Mouse (Mus musculus): ENCODE measurements around the gene Olfr1104. TPM values are rescaled to one million over a fixed set of nuclear protein-coding genes. Genes with fewer than 3 reads are reported as not detected.

Olfr1104 gene
- not detected in 2 replicates for polyA plus RNA-seq (2012; rRNA removed)

GRCm38 (mm10) chr2:87026980-87027379 is at the start of gene Olfr1104:
Olfr1104 (minus strand) TSS chr2:87027080.

GRCm38 (mm10) chr2:87075717-87076116 is 48.8 kb upstream of the Olfr1104 start, which contains the start of gene Olfr1107:
Olfr1107 (minus strand) TSS chr2:87075817.

GRCm38 (mm10) chr2:87052173-87052572 is 25.3 kb upstream of the Olfr1104 start, which contains the start of gene Olfr1106:
Olfr1106 (minus strand) TSS chr2:87052273.

GRCm38 (mm10) chr2:87036431-87036830 is 9.6 kb upstream of the Olfr1104 start, which contains the start of gene Olfr1105:
Olfr1105 (minus strand) TSS chr2:87036531.

GRCm38 (mm10) chr2:86998098-86998497 is 28.8 kb downstream of the Olfr1104 start, which contains the start of gene Olfr1102:
Olfr1102 (plus strand) TSS chr2:86998398.

GRCm38 (mm10) chr2:86991121-86991520 is 35.8 kb downstream of the Olfr1104 start, which contains the start of gene Olfr1101:
Olfr1101 (minus strand) TSS chr2:86991221.

GRCm38 (mm10) chr2:86979854-86980253 is 47.0 kb downstream of the Olfr1104 start, which contains the start of gene Olfr1100:
Olfr1100 (minus strand) TSS chr2:86979954.

Other genes starting within 250 kb of the Olfr1104 start
- not detected in 2 replicates for gene Olfr1093, start 244.6 kb downstream of the Olfr1104 start, polyA plus RNA-seq (2012; rRNA removed)
- not detected in 2 replicates for gene Olfr141, start 217.1 kb downstream of the Olfr1104 start, polyA plus RNA-seq (2012; rRNA removed)
- gene Olfr1094, start 202.4 kb downstream of the Olfr1104 start, polyA plus RNA-seq (2012; rRNA removed), result not detected in 2 replicates
- gene Olfr1095, start 175.4 kb downstream of the Olfr1104 start, polyA plus RNA-seq (2012; rRNA removed), result not detected in 2 replicates
- not detected in 2 replicates for gene Gm13723, start 152.3 kb downstream of the Olfr1104 start, polyA plus RNA-seq (2012; rRNA removed)
- not detected in 2 replicates for gene Olfr1097, start 134.9 kb downstream of the Olfr1104 start, polyA plus RNA-seq (2012; rRNA removed)
- not detected in 2 replicates for gene Olfr1098, start 102.5 kb downstream of the Olfr1104 start, polyA plus RNA-seq (2012; rRNA removed)
- not detected in 2 replicates for gene Olfr1099, start 66.4 kb downstream of the Olfr1104 start, polyA plus RNA-seq (2012; rRNA removed)
- not detected in 2 replicates for gene Olfr1100, start 47.1 kb downstream of the Olfr1104 start, polyA plus RNA-seq (2012; rRNA removed)
- not detected in 2 replicates for gene Olfr1101, start 35.9 kb downstream of the Olfr1104 start, polyA plus RNA-seq (2012; rRNA removed)
- gene Olfr1102, start 28.7 kb downstream of the Olfr1104 start, polyA plus RNA-seq (2012; rRNA removed), result not detected in 2 replicates
- not detected in 2 replicates for gene Olfr1105, start 9.5 kb upstream of the Olfr1104 start, polyA plus RNA-seq (2012; rRNA removed)
- not detected in 2 replicates for gene Olfr1106, start 25.2 kb upstream of the Olfr1104 start, polyA plus RNA-seq (2012; rRNA removed)
- not detected in 2 replicates for gene Olfr1107, start 48.7 kb upstream of the Olfr1104 start, polyA plus RNA-seq (2012; rRNA removed)
- gene Olfr1109, start 68.9 kb upstream of the Olfr1104 start, polyA plus RNA-seq (2012; rRNA removed), result not detected in 2 replicates
- gene Olfr259, start 87.5 kb upstream of the Olfr1104 start, polyA plus RNA-seq (2012; rRNA removed), result not detected in 2 replicates
- gene Olfr1110, start 113.2 kb upstream of the Olfr1104 start, polyA plus RNA-seq (2012; rRNA removed), result not detected in 2 replicates
- not detected in 2 replicates for gene Olfr1111, start 125.5 kb upstream of the Olfr1104 start, polyA plus RNA-seq (2012; rRNA removed)
- gene Olfr1112, start 160.7 kb upstream of the Olfr1104 start, polyA plus RNA-seq (2012; rRNA removed), result not detected in 2 replicates
- not detected in 2 replicates for gene Olfr1113, start 181.9 kb upstream of the Olfr1104 start, polyA plus RNA-seq (2012; rRNA removed)
- gene Olfr1115, start 220.9 kb upstream of the Olfr1104 start, polyA plus RNA-seq (2012; rRNA removed), result not detected in 2 replicates
- not detected in 2 replicates for gene Olfr1116, start 240.5 kb upstream of the Olfr1104 start, polyA plus RNA-seq (2012; rRNA removed)

Data from stomach, adult 2 months (tissue).